Comparison of ENCODE assay signal across 12 mouse cellular contexts in genomic region chr17:71125519-71125918, GRCm38 (mm10). TPM values are rescaled to one million over a fixed set of nuclear protein-coding genes. Genes with fewer than 3 reads are reported as not detected.
DNase-seq lines count a peak whose midpoint lies in the region; ATAC-seq lines count a peak whose summit lies in the region.
"Had no signal": no experiment of that assay in that cellular context is flagged by ENCODE, and none has a peak within 500 bp of the region (broad histone marks: within the 10 kb centered on the region; RNA-seq: fewer than 3 reads in every experiment).

No protein-coding gene starts in this region.

- no peak for ATAC-seq in midbrain, embryonic 14.5 days (ENCODE audit: low FRiP score, low TSS enrichment)
- no peak for ATAC-seq in midbrain, embryonic 11.5 days (ENCODE audit: low FRiP score)
- ATAC-seq in cerebellum, adult (ENCODE audit: insufficient number of reproducible peaks, low FRiP score, low TSS enrichment): no peak

- no peaks in the 10 kb centered on the region for H3K27me3 ChIP-seq in heart, embryonic 10.5 days (ENCODE audit: insufficient read depth, poor library complexity, severe bottlenecking)
- H3K27me3 ChIP-seq in midbrain, embryonic 14.5 days (ENCODE audit: control insufficient read depth, insufficient read depth, low read length): no peaks in the 10 kb centered on the region
- H3K27me3 ChIP-seq in midbrain, embryonic 11.5 days (ENCODE audit: control insufficient read depth, insufficient read depth, low read length): no peaks in the 10 kb centered on the region
- H3K27me3 ChIP-seq: embryonic facial prominence, embryonic 13.5 days; heart, embryonic 13.5 days had no signal

- peaks cover 27% of the 10 kb centered on the region for H3K4me1 ChIP-seq in heart, embryonic 10.5 days
- H3K4me1 ChIP-seq in midbrain, embryonic 14.5 days (ENCODE audit: control insufficient read depth, insufficient read depth, low read length): no peaks in the 10 kb centered on the region
- H3K4me1 ChIP-seq in midbrain, embryonic 11.5 days (ENCODE audit: control insufficient read depth, insufficient read depth, low read length): no peaks in the 10 kb centered on the region

- DNase-seq in heart, embryonic 10.5 days (ENCODE audit: low spot score): peak; percentile 69
- no peak for DNase-seq in heart, postnatal 10 days
- DNase-seq in midbrain, embryonic 14.5 days: peak; percentile 11
- no peak for DNase-seq in midbrain, embryonic 11.5 days (ENCODE audit: low spot score, missing footprints)
- peak; percentile 46 to 87 for DNase-seq in left cerebral cortex, postnatal 25 days (ENCODE audit: low spot score in 2 of 2)
- peak; percentile 77 for DNase-seq in right cerebral cortex, postnatal 25 days
- no peak for DNase-seq in retina, embryonic 14.5 days (ENCODE audit: low spot score)
- DNase-seq: adrenal gland, adult 2 months; lung, postnatal 14 days had no signal

- no peak overlapping the region for H3K27ac ChIP-seq in heart, embryonic 10.5 days
- H3K27ac ChIP-seq in midbrain, embryonic 14.5 days (replicated peaks; ENCODE audit: low read depth, low read length): no peak overlapping the region
- H3K27ac ChIP-seq in midbrain, embryonic 11.5 days (ENCODE audit: low read depth, low read length): no peak overlapping the region
- H3K27ac ChIP-seq: embryonic facial prominence, embryonic 13.5 days; heart, embryonic 13.5 days had no signal

- intact Hi-C loops in heart, postnatal 10 days (cut with DNase I): no loop called here
- intact Hi-C loops in left cerebral cortex, postnatal 25 days (cut with DNase I): loop anchor here (2.0 to 5.0 kb wide), 2 partner anchors 43 to 57 kb away; partner anchors contain the start of gene Lpin2

- no peaks in the 10 kb centered on the region for H3K9me3 ChIP-seq in heart, embryonic 10.5 days
- no peaks in the 10 kb centered on the region for H3K9me3 ChIP-seq in midbrain, embryonic 14.5 days (ENCODE audit: control insufficient read depth, low read length)
- H3K9me3 ChIP-seq in midbrain, embryonic 11.5 days (ENCODE audit: control insufficient read depth, low read length): no peaks in the 10 kb centered on the region
- H3K9me3 ChIP-seq: embryonic facial prominence, embryonic 13.5 days; heart, embryonic 13.5 days had no signal

- no peak overlapping the region for H3K4me3 ChIP-seq in heart, embryonic 10.5 days
- H3K4me3 ChIP-seq in midbrain, embryonic 14.5 days (replicated peaks; ENCODE audit: low read depth, low read length): no peak overlapping the region
- H3K4me3 ChIP-seq in midbrain, embryonic 11.5 days (ENCODE audit: low read depth, low read length): no peak overlapping the region
- H3K4me3 ChIP-seq: embryonic facial prominence, embryonic 13.5 days; heart, embryonic 13.5 days had no signal

- WGBS in heart, embryonic 10.5 days: 77% methylated on average over 12 of the region's 12 CpGs
- WGBS in midbrain, embryonic 14.5 days: 69% methylated on average over 12 of the region's 12 CpGs
- 84% methylated on average over 12 of the region's 12 CpGs for WGBS in midbrain, embryonic 11.5 days

- H3K9ac ChIP-seq in midbrain, embryonic 14.5 days (replicated peaks; ENCODE audit: low read length): no peak overlapping the region
- no peak overlapping the region for H3K9ac ChIP-seq in midbrain, embryonic 11.5 days (ENCODE audit: low read length)
- H3K9ac ChIP-seq: embryonic facial prominence, embryonic 13.5 days; heart, embryonic 13.5 days had no signal

- H3K36me3 ChIP-seq in heart, embryonic 10.5 days: peaks cover 68% of the 10 kb centered on the region
- H3K36me3 ChIP-seq in midbrain, embryonic 14.5 days (ENCODE audit: control insufficient read depth, insufficient read depth, low read length): no peaks in the 10 kb centered on the region
- no peaks in the 10 kb centered on the region for H3K36me3 ChIP-seq in midbrain, embryonic 11.5 days (ENCODE audit: control insufficient read depth, insufficient read depth, low read length)
- H3K36me3 ChIP-seq: embryonic facial prominence, embryonic 13.5 days had no signal

- H3K4me2 ChIP-seq in midbrain, embryonic 14.5 days (ENCODE audit: low read length): no peak overlapping the region
- H3K4me2 ChIP-seq in midbrain, embryonic 11.5 days: no peak overlapping the region
- H3K4me2 ChIP-seq: embryonic facial prominence, embryonic 13.5 days; heart, embryonic 13.5 days had no signal

RNA-seq across cellular contexts. Expression of gene Lpin2, which starts 56.8 kb away (rescaled TPM):
- polyA plus RNA-seq in heart, embryonic 10.5 days (2016; fragmentation: Nextera tagmentation; extraction: Ambion mirVana): 20.9 and 24.2 TPM in 2 replicates
- total RNA-seq in heart, postnatal 10 days (2021): 10 to 100 TPM; 11.9 to 14.4 TPM
- 38.5 and 42.9 TPM in 2 replicates for polyA plus RNA-seq in midbrain, embryonic 14.5 days (2014; fragmentation: Nextera tagmentation; extraction: Ambion mirVana)
- polyA plus RNA-seq in midbrain, embryonic 11.5 days (2014; fragmentation: Nextera tagmentation; extraction: Ambion mirVana): 31.6 and 35.4 TPM in 2 replicates
- total RNA-seq in left cerebral cortex, postnatal 25 days (2021): 10 to 100 TPM; 81.0 to 85.1 TPM

Comparison
In these comparisons a context has a peak if more than half of its experiments do, and no peak if none do; other contexts are left out.
1. DNase-seq: peak in heart, embryonic 10.5 days (single experiment), midbrain, embryonic 14.5 days (single experiment), left cerebral cortex, postnatal 25 days (2 of 2) and right cerebral cortex, postnatal 25 days (single experiment); none in heart, postnatal 10 days (0 of 2), midbrain, embryonic 11.5 days (single experiment) and retina, embryonic 14.5 days (single experiment).